Mouse (Mus musculus): ENCODE measurements around the gene Gm7075.
"Not testable (repeated sequence)": the region's sequence is repeated elsewhere in the genome, so short reads cannot be mapped to it uniquely, and the experiment has no call there.

Gene Gm7075

GRCm38 (mm10) chr10:63421739-63422735 is at the start of gene Gm7075:
Gm7075 (minus strand) TSS chr10:63421789.
- DNase-seq = peak; percentile 40 to 61

GRCm38 (mm10) chr10:63460935-63461334 is 39.3 kb upstream of the Gm7075 start:
- no peak for DNase-seq

- no peak for DNase-seq
Observed at GRCm38 (mm10) chr10:63457292-63458128, 35.9 kb upstream of the Gm7075 start.

- DNase-seq = peak in 1 of 2 experiments; percentile 12
Observed at GRCm38 (mm10) chr10:63455110-63455878, 33.7 kb upstream of the Gm7075 start.

DNA sequence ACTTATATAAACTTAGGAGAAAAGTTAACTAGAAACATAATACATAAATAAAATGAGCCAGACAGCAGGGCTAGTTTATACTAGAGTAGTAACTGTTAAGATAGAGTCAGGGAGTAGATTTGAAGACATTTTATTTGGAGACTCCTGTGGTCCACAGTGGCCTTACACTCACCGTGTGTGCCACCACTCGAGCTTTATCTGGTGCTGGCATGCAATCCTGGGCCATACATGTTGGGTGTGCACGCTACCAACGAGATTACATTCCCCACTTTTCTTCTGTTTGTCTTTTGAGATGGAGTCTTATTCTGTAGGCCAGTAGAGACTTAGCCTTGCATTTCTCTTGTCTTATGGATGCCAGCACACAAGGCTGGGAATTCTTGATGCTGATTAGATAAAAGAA is 32.3 kb upstream of the Gm7075 start:
- no peak for DNase-seq

DNA sequence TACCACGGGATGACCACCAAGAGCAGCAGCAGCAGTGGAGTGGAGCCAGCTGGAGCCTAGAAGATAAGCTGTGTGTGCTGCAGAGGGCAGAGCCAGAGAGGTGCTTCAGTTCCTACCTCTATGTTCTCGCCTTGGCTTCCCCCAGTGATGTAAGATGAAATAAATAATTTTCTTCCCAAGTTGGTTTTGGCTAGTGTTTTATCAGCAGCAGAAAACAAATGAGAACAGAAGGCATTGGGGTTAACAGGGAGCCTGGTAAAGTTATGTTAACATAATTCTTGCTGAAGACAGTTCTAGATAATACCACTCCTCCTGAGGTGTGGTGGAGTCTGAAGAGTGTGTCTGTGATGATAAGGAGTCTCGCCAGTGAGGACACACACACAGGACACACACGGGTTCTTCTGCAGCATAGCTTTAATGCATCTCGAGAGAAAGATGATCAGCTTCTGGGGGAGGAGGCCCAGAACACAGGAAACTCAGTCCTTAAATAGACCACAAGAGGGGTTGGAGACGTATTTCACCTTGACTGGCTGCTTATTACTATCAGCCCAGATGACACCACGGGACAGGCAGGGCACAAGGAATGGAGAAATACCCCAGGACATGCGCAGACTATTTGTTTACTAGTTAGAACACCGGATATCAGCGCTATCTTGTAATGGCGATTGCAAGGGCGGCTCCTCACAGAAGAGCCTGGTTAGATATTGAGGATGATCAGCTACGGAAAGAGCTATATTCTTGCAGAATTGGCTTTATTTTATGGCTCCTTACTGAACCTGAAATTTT is 23.2 kb upstream of the Gm7075 start:
- DNase-seq = not testable (repeated sequence)

DNA sequence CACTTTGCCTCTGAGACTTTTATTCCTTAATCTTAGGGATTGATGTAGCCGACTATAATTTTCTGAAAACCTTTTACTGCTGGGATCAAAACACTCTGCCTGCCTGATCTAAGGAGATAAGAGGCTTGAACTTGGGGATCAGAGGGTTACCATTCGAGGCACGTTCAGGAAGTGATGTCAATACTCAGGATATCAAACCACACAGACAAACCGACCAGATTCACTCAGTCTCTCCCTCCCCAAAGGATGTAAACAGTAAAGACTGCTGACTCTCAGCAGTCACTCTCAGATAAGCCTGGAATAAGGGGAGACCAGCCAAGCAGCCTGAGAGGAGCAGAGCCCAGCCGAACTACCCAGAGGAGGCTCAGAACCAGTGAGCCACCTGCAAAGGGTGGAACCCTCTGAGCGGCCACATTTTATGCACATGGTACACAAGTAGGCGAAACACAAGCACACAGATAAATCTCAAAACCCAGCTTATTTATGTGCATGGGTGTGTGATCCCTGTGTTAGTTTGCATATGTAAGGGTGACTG is 18.2 kb upstream of the Gm7075 start:
- DNase-seq = peak in 1 of 2 experiments; percentile 2

DNA sequence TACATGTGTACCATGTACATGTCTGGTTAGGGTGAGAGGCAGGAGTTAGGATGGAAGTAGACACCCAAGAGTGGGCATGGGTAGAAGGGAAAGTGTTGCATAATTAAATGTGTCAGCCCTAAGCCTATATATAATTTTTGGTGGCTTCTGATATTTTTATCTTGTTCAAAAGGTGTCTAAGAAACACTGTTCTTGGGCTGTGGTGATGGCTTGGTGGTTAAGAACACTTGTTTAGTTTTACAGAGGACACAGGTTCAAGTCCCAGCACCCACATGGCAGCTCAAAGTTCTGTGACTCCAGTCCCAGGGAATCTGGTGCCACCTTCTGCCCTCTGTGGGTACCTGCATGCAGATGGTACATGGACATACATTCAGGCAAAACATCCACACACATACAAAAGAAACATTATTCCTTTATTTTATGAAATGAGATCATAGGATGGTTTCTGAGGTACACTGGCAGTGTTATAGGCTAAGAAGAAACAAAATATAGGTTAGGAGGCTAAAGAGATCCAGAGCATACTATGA is 17.2 kb upstream of the Gm7075 start:
- DNase-seq = no peak

DNA sequence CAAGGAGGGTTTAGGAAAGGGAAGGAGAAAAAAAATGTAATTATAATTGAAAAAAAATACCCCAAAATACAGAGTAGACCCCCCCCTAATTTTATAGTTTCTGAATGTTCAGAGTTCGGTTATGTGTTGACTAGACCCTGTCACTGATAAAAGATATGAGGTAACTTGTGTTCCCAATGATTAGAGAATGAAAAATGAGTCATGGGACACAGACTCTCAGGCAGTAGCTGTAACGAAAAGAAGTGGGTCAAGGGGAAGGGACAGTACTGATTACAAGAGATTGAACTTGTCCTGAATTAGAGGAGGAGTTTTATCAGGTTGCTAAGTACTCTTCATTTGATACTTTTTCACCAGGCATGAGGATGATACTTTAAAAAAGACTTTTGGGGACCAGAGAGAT is 11.3 kb upstream of the Gm7075 start:
- no peak for DNase-seq

DNA sequence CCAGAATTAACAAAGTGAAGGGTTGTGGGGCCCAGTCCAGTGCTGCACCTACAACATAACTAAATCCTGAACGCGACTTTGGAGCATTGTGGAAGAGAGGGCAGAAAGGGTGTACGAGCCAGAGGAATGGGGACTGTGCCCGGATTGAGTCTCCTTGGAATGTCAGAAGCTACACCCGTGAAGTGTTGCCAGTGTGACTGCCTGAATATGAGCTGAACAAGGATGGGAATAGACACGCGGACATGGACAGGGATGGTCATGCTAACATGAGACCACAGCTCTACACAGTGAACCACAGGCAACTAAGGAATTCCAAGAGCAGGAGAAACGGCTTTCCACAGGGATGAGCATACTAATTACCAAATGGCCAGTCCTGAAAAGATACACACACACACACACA is 10.5 kb upstream of the Gm7075 start:
- DNase-seq = no peak

- peak in 1 of 2 experiments; percentile 3 for DNase-seq
Observed at GRCm38 (mm10) chr10:63431221-63431736, 9.7 kb upstream of the Gm7075 start.

- peak; percentile 88 to 92 for DNase-seq
Observed at GRCm38 (mm10) chr10:63429785-63430305, 8.3 kb upstream of the Gm7075 start, which contains the start of gene Ctnna3. Ctnna3 (plus strand) TSS chr10:63430098.

GRCm38 (mm10) chr10:63429380-63429779 is 7.8 kb upstream of the Gm7075 start:
- DNase-seq = peak; percentile 99 to 100

- no peak for DNase-seq
Observed at GRCm38 (mm10) chr10:63429023-63429340, 7.4 kb upstream of the Gm7075 start.

DNA sequence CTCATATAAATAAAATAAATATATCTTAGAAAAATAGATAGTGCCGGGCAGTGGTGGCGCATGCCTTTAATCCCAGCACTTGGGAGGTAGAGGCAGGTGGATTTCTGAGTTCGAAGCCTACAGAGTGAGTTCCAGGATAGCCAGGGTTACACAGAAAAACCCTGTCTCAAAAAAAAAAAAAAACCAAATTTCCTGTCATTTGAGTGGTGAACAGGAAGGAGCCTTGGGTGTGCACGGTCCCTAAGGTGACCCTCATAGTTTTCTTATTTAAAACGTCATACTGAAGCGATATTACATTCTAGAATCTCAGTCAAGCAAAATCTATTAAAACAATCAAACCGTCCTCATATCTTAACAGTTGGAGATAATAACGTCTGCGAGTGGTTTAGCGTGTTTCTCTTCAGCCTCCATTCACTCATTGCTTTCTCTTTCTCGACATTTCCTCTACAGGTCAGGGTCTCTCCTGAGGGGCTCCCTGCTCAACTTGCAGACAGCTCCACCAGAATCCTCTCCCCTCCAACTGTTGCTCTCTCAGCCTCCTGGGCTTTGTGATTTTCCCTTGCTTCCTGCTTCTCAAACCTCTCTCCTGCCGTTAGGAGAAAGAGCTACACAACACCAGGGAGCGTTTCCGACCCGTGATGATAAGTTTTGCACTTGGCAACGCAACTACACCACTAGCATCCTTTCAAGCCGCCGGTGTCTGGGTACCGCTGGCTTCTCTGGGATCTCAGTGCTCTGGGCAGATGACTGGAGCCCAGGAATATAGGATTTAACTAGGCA is 6.8 kb upstream of the Gm7075 start:
- peak; percentile 35 for DNase-seq

- DNase-seq = no peak
Observed at GRCm38 (mm10) chr10:63427146-63427545, 5.6 kb upstream of the Gm7075 start.

DNA sequence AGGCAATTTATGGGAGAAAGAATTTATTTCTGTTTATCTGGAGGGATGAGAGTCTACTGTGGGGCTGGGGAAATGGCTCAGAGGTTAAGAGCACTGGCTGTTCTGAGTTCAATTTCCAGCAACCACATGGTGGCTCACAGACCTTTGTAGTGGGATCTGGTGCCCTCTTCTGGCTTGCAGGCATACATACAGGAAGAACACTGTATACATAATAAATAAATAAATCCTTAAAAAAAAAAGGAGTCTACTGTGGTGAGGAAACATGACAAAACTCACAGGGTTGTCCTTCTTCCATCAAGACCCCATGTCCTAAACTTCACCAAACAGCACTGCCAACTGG is 2.9 kb upstream of the Gm7075 start:
- peak in 1 of 2 experiments; percentile 66 for DNase-seq

GRCm38 (mm10) chr10:63423591-63424474 is 2.2 kb upstream of the Gm7075 start:
- DNase-seq = no peak

DNA sequence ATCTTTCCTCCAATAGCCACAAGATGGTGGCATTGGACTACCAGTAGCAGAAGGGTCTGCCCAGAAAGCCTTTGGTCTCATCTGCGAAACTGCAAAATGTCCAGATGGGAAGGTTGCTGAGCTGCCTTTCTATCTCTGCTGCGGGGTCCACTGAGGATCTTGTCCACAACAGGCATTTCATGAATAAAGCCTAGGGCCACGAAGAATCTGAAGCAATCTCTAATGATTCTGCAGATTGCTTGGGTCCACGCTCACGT is 1.1 kb upstream of the Gm7075 start:
- no peak for DNase-seq

Measured in lung, postnatal 4 days (tissue).